Mouse (Mus musculus): ENCODE results near the gene Gm20403. TPM values are rescaled to one million over a fixed set of nuclear protein-coding genes. Genes with fewer than 3 reads are reported as not detected.

The Gm20403 gene
- polyA plus RNA-seq (2015; fragmentation: Nextera tagmentation; extraction: Ambion mirVana), result 0.36 and 0.54 TPM in 2 replicates

- H3K4me2 ChIP-seq (ENCODE audit: low read depth, low read length), result peak within 1 kb of the TSS; percentile 93
- H3K27me3 ChIP-seq (ENCODE audit: insufficient read depth, low read length), result no peaks in the 10 kb centered on the region
- peak; percentile 76 for DNase-seq
- under 1% methylated on average over 38 of the region's 60 CpGs for WGBS (ENCODE audit: insufficient replicate concordance)
- H3K36me3 ChIP-seq (replicated peaks; ENCODE audit: insufficient read depth, low read length), result peaks cover 19% of the 10 kb centered on the region
- TF ChIP-seq CTCF (IDR thresholded peaks at IDR 0.05; ENCODE audit: low read depth) (no peak), EP300 (IDR thresholded peaks at IDR 0.05; ENCODE audit: low read depth) (no peak)
- H3K27ac ChIP-seq (ENCODE audit: low read depth), result peak within 1 kb of the TSS; percentile 98
- peak within 1 kb of the TSS; percentile 88 for H3K9ac ChIP-seq (replicated peaks)
- peak within 1 kb of the TSS; percentile 92 for H3K4me3 ChIP-seq (ENCODE audit: low read depth, low read length)
- H3K9me3 ChIP-seq (ENCODE audit: low read length), result no peaks in the 10 kb centered on the region
- H3K4me1 ChIP-seq (ENCODE audit: insufficient read depth), result peaks cover 17% of the 10 kb centered on the region
- peak; percentile 76 for ATAC-seq
Observed at GRCm38 (mm10) chr12:54986052-54986717, at the start of gene Gm20403. Gm20403 (minus strand) TSS chr12:54986529.

DNA sequence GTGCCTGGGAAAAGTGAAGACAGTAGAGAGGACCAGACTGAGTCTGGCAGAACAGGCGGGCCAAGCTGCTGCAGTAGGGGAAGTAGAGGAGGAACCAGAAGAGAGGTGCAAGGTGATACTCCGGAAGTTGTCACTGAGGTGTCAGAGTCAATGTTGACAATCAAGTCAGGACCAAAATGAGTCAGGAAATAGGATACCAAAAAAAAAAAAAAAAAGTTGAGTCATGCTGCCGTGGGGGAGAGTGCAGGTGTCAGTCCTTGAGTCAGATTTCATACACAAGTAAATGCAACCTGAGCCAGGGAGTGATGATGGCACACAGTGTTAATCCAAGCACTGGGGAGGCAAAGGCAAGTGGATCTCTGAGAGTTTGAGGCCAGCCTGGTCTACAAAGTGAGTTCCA is 40.8 kb upstream of the Gm20403 start:
- no peaks in the 10 kb centered on the region for H3K36me3 ChIP-seq (replicated peaks; ENCODE audit: insufficient read depth, low read length)
- no peaks in the 10 kb centered on the region for H3K27me3 ChIP-seq (ENCODE audit: insufficient read depth, low read length)
- TF ChIP-seq EP300 (IDR thresholded peaks at IDR 0.05; ENCODE audit: low read depth), result no peak
- TF ChIP-seq CTCF (IDR thresholded peaks at IDR 0.05; ENCODE audit: low read depth), result no peak
- no peak overlapping the region for H3K4me3 ChIP-seq (ENCODE audit: low read depth, low read length)
- H3K4me2 ChIP-seq (ENCODE audit: low read depth, low read length), result no peak overlapping the region
- H3K4me1 ChIP-seq (ENCODE audit: insufficient read depth), result no peaks in the 10 kb centered on the region
- DNase-seq, result no peak
- ATAC-seq, result 0 out of 2 replicates have a peak, but pooled peaks have one; percentile 8
- no peaks in the 10 kb centered on the region for H3K9me3 ChIP-seq (ENCODE audit: low read length)
- 27% methylated on average over 3 of the region's 3 CpGs for whole genome bisulfite sequencing (ENCODE audit: insufficient replicate concordance)
- no peak overlapping the region for H3K9ac ChIP-seq (replicated peaks)
- no peak overlapping the region for H3K27ac ChIP-seq (ENCODE audit: low read depth)

GRCm38 (mm10) chr12:55023284-55023683 is 37.0 kb upstream of the Gm20403 start:
- ATAC-seq, result no peak

DNA sequence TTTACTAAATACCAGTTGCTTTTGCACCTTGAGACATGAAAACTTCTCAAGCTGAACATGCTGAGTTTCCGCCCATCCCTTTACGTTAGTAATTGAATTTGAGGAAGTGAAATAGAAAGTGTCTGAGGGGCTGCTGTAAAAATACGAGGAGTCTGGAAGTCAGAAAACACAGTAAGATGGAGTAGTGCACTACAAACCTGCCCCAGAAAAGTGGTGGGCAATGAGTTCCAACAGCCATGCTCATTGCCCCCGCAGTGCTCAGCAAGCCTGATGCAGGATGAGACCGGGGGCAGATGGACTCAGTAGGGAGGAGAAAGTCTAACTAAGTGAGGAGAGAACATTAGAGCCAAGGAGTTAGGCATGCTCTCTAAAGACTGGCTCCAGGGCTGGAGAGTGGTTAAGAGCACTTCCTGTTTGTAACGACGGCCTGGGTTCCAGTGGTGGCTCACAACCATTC is 33.1 kb upstream of the Gm20403 start:
- TF ChIP-seq EP300 (IDR thresholded peaks at IDR 0.05; ENCODE audit: low read depth) (no peak), CTCF (IDR thresholded peaks at IDR 0.05; ENCODE audit: low read depth) (no peak)
- 45% methylated on average over 7 of the region's 7 CpGs for WGBS (ENCODE audit: insufficient replicate concordance)
- H3K4me1 ChIP-seq (ENCODE audit: insufficient read depth), result peaks cover 6% of the 10 kb centered on the region
- peak overlapping the region; percentile 42 for H3K4me2 ChIP-seq (ENCODE audit: low read depth, low read length)
- H3K9me3 ChIP-seq (ENCODE audit: low read length), result no peaks in the 10 kb centered on the region
- no peaks in the 10 kb centered on the region for H3K36me3 ChIP-seq (replicated peaks; ENCODE audit: insufficient read depth, low read length)
- H3K9ac ChIP-seq (replicated peaks), result no peak overlapping the region
- DNase-seq (peak; percentile 14), ATAC-seq (peak; percentile 47; the same call in 1 of the 2 replicates)
- H3K27ac ChIP-seq (ENCODE audit: low read depth), result peak overlapping the region; percentile 76
- no peaks in the 10 kb centered on the region for H3K27me3 ChIP-seq (ENCODE audit: insufficient read depth, low read length)
- H3K4me3 ChIP-seq (ENCODE audit: low read depth, low read length), result no peak overlapping the region

More at GRCm38 (mm10) chr12:55023284-55023683, 37.0 kb upstream of the Gm20403 start:
- TF ChIP-seq CTCF (IDR thresholded peaks at IDR 0.05; ENCODE audit: low read depth), result no peak
- no peak for TF ChIP-seq EP300 (IDR thresholded peaks at IDR 0.05; ENCODE audit: low read depth)
- DNase-seq, result no peak
- no peak overlapping the region for H3K4me2 ChIP-seq (ENCODE audit: low read depth, low read length)
- no peak overlapping the region for H3K9ac ChIP-seq (replicated peaks)
- no peaks in the 10 kb centered on the region for H3K27me3 ChIP-seq (ENCODE audit: insufficient read depth, low read length)
- H3K9me3 ChIP-seq (ENCODE audit: low read length), result no peaks in the 10 kb centered on the region
- no peaks in the 10 kb centered on the region for H3K36me3 ChIP-seq (replicated peaks; ENCODE audit: insufficient read depth, low read length)
- WGBS (ENCODE audit: insufficient replicate concordance), result 70% methylated on average over 2 of the region's 2 CpGs
- no peaks in the 10 kb centered on the region; the same call in 1 of the 2 replicates for H3K4me1 ChIP-seq (ENCODE audit: insufficient read depth)
- H3K27ac ChIP-seq (ENCODE audit: low read depth), result no peak overlapping the region
- H3K4me3 ChIP-seq (ENCODE audit: low read depth, low read length), result no peak overlapping the region

DNA sequence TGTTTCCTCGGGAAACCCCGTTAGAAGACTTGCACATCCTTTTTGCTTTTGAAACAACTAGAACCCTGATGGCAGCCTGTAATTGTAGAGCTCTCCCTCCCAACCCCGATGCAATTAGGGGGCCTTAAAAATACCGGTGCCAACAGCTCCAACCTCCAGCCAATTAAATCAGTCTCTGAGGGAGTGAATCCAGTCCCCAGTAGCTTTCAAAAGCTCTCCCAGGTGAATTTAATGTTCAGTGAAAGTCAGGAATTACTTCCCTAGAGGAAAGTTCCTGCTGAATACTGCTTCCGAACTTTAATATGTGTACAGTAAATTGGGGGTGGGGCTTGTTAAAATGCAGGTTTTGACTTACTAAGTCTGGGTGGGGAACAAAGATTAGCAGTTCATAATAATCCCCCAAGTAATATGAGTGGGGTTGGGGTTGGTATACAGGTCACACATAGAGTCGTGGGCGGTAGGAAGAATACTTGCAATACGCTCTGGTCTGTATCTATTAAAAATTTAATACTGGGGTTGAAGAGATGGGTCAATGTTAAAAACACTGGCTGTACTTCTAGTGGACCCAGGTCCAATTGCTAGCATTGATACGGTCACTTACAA is 30.9 kb upstream of the Gm20403 start:
- ATAC-seq (no peak), DNase-seq (no peak)
- Histone ChIP-seq H3K27me3 (ENCODE audit: insufficient read depth, low read length) (no peaks in the 10 kb centered on the region), H3K4me1 (ENCODE audit: insufficient read depth) (peaks cover 6% of the 10 kb centered on the region), H3K36me3 (replicated peaks; ENCODE audit: insufficient read depth, low read length) (no peaks in the 10 kb centered on the region), H3K4me2 (ENCODE audit: low read depth, low read length) (0 out of 2 replicates have a peak overlapping the region, but pooled peaks have one; percentile 9), H3K4me3 (ENCODE audit: low read depth, low read length) (no peak overlapping the region), H3K27ac (ENCODE audit: low read depth) (no peak overlapping the region; the same call in 1 of the 2 replicates), H3K9me3 (ENCODE audit: low read length) (no peaks in the 10 kb centered on the region), H3K9ac (replicated peaks) (no peak overlapping the region)
- TF ChIP-seq CTCF (IDR thresholded peaks at IDR 0.05; ENCODE audit: low read depth), result no peak
- TF ChIP-seq EP300 (IDR thresholded peaks at IDR 0.05; ENCODE audit: low read depth), result no peak
- 58% methylated on average over 9 of the region's 9 CpGs for WGBS (ENCODE audit: insufficient replicate concordance)

GRCm38 (mm10) chr12:55016339-55017118 is 30.2 kb upstream of the Gm20403 start:
- H3K36me3 ChIP-seq (replicated peaks; ENCODE audit: insufficient read depth, low read length), result no peaks in the 10 kb centered on the region
- 53% methylated on average over 8 of the region's 8 CpGs for WGBS (ENCODE audit: insufficient replicate concordance)
- TF ChIP-seq EP300 (IDR thresholded peaks at IDR 0.05; ENCODE audit: low read depth) (no peak), CTCF (IDR thresholded peaks at IDR 0.05; ENCODE audit: low read depth) (no peak)
- no peak for ATAC-seq
- DNase-seq, result no peak
- 0 out of 2 replicates have a peak overlapping the region, but pooled peaks have one; percentile 9 for H3K4me2 ChIP-seq (ENCODE audit: low read depth, low read length)
- no peak overlapping the region for H3K27ac ChIP-seq (ENCODE audit: low read depth)
- no peaks in the 10 kb centered on the region for H3K9me3 ChIP-seq (ENCODE audit: low read length)
- peaks cover 6% of the 10 kb centered on the region for H3K4me1 ChIP-seq (ENCODE audit: insufficient read depth)
- H3K4me3 ChIP-seq (ENCODE audit: low read depth, low read length), result no peak overlapping the region
- no peaks in the 10 kb centered on the region for H3K27me3 ChIP-seq (ENCODE audit: insufficient read depth, low read length)
- no peak overlapping the region for H3K9ac ChIP-seq (replicated peaks)
